Mouse (Mus musculus) lung, embryonic 14.5 days (tissue): Measurements from ENCODE around the gene Nyap1. TPM values are rescaled to one million over a fixed set of nuclear protein-coding genes. Genes with fewer than 3 reads are reported as not detected.
"Not testable (repeated sequence)": the region's sequence is repeated elsewhere in the genome, so short reads cannot be mapped to it uniquely, and the experiment has no call there.

Source experiments
- ATAC-seq: fragments of 200-750 bp; cut with Nextera tagmentation; 2 replicates; pipeline ENCODE4 v1.8.0; 2017; ENCODE audit warnings: mild to moderate bottlenecking, moderate TSS enrichment, moderate library complexity; ENCODE audit not compliant: insufficient read depth
- DNase-seq: peaks from one replicate; pipeline ENCODE4 v3.0.0-alpha.2; 2015
- H3K27ac ChIP-seq: fragments of 300-500 bp; sonication (generic); 2 replicates; pipeline ENCODE4 v1.5.1; 2014; ENCODE audit warnings: low read depth, mild to moderate bottlenecking, moderate library complexity
- H3K27me3 ChIP-seq: fragments of 300-500 bp; sonication (generic); 2 replicates; pipeline ENCODE4 v1.6.1; 2014; ENCODE audit warnings: low read length, control low read depth; ENCODE audit not compliant: insufficient read depth
- H3K36me3 ChIP-seq: fragments of 300-500 bp; sonication (generic); 2 replicates; pipeline ENCODE4 v1.6.1; 2014; ENCODE audit warnings: control low read depth; ENCODE audit not compliant: insufficient read depth
- H3K4me1 ChIP-seq: fragments of 300-500 bp; sonication (generic); 2 replicates; pipeline ENCODE4 v1.6.1; 2014; ENCODE audit warnings: antibody characterized with exemption, control low read depth; ENCODE audit not compliant: insufficient read depth
- H3K4me2 ChIP-seq: fragments of 300-500 bp; sonication (generic); 2 replicates; pipeline ENCODE4 v1.6.1; 2014; ENCODE audit warnings: mild to moderate bottlenecking
- H3K4me3 ChIP-seq: fragments of 300-500 bp; sonication (generic); 2 replicates; pipeline ENCODE4 v1.5.1; 2014; ENCODE audit warnings: low read depth, low read length
- H3K9ac ChIP-seq: fragments of 300-500 bp; sonication (generic); 2 replicates; pipeline ENCODE4 v1.6.1; 2014
- H3K9me3 ChIP-seq: fragments of 300-500 bp; sonication (generic); 2 replicates; pipeline ENCODE4 v1.6.1; 2016; ENCODE audit warnings: low read depth, low read length, control low read depth
- CTCF ChIP-seq: IDR thresholded peaks from 2 replicates; pipeline ENCODE4 v1.5.1; 2016; ENCODE audit warnings: antibody characterized with exemption, low read depth
- WGBS: fragments of 180-500 bp; shearing (Covaris S2); extraction: QIAGEN DNeasy Blood & Tissue Kit; methylation state at CpG from one replicate; pipeline ENCODE4 v1.1.7; 2014; 5-methylcytosine and 5-hydroxymethylcytosine counted together
- polyA plus RNA-seq: library from polyadenylated mRNA; unstranded; fragments of >200 nt; fragmentation: Nextera tagmentation; extraction: Ambion mirVana; gene quantifications from 2 replicates; pipeline ENCODE4 v1.2.1, GENCODE M21; 2014

The Nyap1 gene
- polyA plus RNA-seq, 1 experiment from 2014 or later, result 0.93 TPM

DNA sequence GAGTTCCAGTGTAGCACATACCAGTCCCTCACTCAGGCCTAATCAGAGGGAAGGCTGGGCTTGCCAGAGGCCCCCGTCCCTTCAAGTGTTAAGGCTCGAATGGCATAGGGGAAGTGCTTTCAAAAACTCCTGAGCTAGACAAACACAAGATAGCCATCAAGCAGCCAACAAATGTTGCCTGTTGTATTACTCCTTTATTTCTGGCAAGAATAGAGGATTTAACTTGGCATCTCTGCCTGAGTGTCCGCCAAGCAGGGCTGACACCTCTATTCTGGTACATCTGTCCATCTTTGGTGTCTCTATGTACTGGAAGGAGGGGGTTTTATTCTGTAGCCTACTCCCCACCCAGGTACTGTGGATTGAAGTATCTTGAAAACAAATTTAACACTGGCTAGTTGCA, 14.7 kb upstream of the Nyap1 start:
- ATAC-seq (no peak), DNase-seq (no peak)
- TF ChIP-seq CTCF, result no peak
- no peaks in the 10 kb centered on the region for H3K9me3 ChIP-seq
- 62% methylated on average over 3 of the region's 3 CpGs for WGBS
- no peak overlapping the region for H3K9ac ChIP-seq
- H3K36me3 ChIP-seq, result peaks cover 81% of the 10 kb centered on the region
- H3K27ac ChIP-seq, result no peak overlapping the region
- no peaks in the 10 kb centered on the region for H3K27me3 ChIP-seq
- H3K4me1 ChIP-seq, result no peaks in the 10 kb centered on the region
- H3K4me3 ChIP-seq, result no peak overlapping the region
- no peak overlapping the region for H3K4me2 ChIP-seq

GRCm38 (mm10) chr5:137755425-137755824, 14.0 kb upstream of the Nyap1 start:
- WGBS, result 81% methylated on average over 5 of the region's 5 CpGs
- Histone ChIP-seq H3K27me3 (no peaks in the 10 kb centered on the region), H3K27ac (no peak overlapping the region), H3K9ac (no peak overlapping the region), H3K4me3 (no peak overlapping the region), H3K4me1 (no peaks in the 10 kb centered on the region), H3K4me2 (no peak overlapping the region), H3K36me3 (peaks cover 87% of the 10 kb centered on the region), H3K9me3 (no peaks in the 10 kb centered on the region)
- no peak for TF ChIP-seq CTCF
- no peak for DNase-seq
- no peak for ATAC-seq

GRCm38 (mm10) chr5:137753111-137753832, 11.9 kb upstream of the Nyap1 start:
- H3K4me3 ChIP-seq, result no peak overlapping the region
- no peaks in the 10 kb centered on the region for H3K9me3 ChIP-seq
- H3K9ac ChIP-seq, result no peak overlapping the region
- no peak for ATAC-seq
- WGBS, result 67% methylated on average over 13 of the region's 13 CpGs
- peaks cover 3% of the 10 kb centered on the region; the same call in 1 of the 2 replicates for H3K4me1 ChIP-seq
- TF ChIP-seq CTCF, result no peak
- H3K36me3 ChIP-seq, result peaks cover 75% of the 10 kb centered on the region
- no peaks in the 10 kb centered on the region for H3K27me3 ChIP-seq
- DNase-seq, result no peak
- H3K4me2 ChIP-seq, result no peak overlapping the region
- H3K27ac ChIP-seq, result no peak overlapping the region; the same call in 1 of the 2 replicates

DNA sequence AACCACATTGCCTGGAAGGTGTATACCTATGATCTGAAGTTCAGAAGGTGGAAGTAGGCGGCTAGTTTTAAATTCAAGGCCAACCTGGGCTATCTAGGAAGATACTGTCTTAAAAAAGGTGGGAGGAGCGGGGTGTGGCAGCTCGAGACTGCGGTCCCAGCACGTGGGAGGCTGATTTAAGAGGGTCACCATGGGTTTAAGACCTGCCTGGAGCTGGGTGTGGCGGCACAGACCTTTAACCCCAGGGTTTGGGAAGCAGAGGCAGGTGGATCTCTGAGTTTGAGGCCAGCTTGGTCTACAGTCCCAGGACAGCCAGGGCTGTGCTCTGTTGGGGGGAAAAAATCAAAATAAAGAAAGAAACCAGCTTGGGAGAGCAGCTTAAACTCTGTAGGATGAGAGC, 10.6 kb upstream of the Nyap1 start:
- no peak for ATAC-seq
- Histone ChIP-seq H3K9ac (no peak overlapping the region), H3K4me1 (peaks cover 3% of the 10 kb centered on the region; the same call in 1 of the 2 replicates), H3K36me3 (peaks cover 65% of the 10 kb centered on the region), H3K27ac (no peak overlapping the region), H3K4me3 (no peak overlapping the region), H3K9me3 (no peaks in the 10 kb centered on the region), H3K4me2 (no peak overlapping the region), H3K27me3 (no peaks in the 10 kb centered on the region)
- WGBS, result 86% methylated on average over 6 of the region's 6 CpGs
- no peak for TF ChIP-seq CTCF
- DNase-seq, result no peak

DNA sequence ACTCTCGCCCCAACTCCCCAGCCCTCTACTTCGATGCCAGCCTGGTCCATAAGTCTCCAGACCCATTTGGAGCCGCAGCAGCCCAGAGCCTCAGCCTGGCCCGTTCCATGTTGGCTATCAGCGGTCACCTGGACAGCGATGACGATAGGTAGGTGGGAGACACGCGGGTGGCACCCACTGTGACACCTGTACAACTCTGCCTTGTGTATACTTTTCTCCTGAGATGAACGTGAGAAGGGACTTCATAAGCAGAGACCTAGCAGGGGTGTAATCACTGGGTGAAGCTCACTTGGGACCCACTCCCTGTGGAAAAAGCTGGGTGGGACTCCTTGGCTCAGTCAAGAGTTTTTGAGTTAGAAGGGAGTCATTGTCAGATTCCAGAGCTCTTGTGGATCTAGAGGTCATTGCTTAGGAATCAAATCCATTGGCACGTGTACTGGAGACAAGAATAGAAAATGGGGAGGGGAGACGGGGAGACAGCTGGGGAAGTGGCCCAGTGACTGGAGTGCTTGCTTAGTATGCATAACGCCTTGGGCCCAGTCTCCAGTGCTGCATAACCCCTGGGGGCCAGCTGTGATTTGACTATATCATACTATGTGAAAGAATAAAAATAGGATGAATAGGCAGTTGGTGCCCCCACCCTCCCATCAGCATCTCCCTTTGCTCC, 9.9 kb upstream of the Nyap1 start:
- no peak for TF ChIP-seq CTCF
- Histone ChIP-seq H3K4me1 (peaks cover 3% of the 10 kb centered on the region; the same call in 1 of the 2 replicates), H3K9me3 (no peaks in the 10 kb centered on the region), H3K27me3 (no peaks in the 10 kb centered on the region), H3K27ac (no peak overlapping the region), H3K4me3 (no peak overlapping the region), H3K4me2 (no peak overlapping the region), H3K9ac (no peak overlapping the region), H3K36me3 (peaks cover 60% of the 10 kb centered on the region)
- WGBS, result 89% methylated on average over 13 of the region's 13 CpGs
- ATAC-seq (no peak), DNase-seq (no peak)

DNA sequence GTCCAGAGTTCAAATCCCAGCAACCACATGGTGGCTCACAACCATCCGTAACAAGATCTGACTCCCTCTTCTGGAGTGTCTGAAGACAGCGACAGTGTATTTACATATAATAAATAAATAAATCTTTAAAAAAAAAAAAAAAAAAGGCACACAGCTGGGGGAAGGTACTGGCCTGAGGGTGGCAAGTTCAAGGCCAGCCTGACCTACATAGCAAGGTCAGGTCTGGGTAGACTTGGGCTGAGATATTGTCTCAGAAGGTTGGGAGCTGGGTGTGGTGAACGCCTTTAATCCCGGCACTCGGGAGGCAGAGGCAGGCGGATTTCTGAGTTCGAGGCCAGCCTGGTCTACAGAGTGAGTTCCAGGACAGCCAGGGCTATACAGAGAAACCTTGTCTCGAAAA, 8.8 kb upstream of the Nyap1 start:
- H3K4me3 ChIP-seq, H3K4me1 ChIP-seq, H3K27ac ChIP-seq, ATAC-seq, H3K27me3 ChIP-seq, H3K9ac ChIP-seq, H3K4me2 ChIP-seq, DNase-seq, H3K9me3 ChIP-seq: not testable (repeated sequence)
- 93% methylated on average over 6 of the region's 8 CpGs for WGBS
- peaks cover 49% of the 10 kb centered on the region for H3K36me3 ChIP-seq

DNA sequence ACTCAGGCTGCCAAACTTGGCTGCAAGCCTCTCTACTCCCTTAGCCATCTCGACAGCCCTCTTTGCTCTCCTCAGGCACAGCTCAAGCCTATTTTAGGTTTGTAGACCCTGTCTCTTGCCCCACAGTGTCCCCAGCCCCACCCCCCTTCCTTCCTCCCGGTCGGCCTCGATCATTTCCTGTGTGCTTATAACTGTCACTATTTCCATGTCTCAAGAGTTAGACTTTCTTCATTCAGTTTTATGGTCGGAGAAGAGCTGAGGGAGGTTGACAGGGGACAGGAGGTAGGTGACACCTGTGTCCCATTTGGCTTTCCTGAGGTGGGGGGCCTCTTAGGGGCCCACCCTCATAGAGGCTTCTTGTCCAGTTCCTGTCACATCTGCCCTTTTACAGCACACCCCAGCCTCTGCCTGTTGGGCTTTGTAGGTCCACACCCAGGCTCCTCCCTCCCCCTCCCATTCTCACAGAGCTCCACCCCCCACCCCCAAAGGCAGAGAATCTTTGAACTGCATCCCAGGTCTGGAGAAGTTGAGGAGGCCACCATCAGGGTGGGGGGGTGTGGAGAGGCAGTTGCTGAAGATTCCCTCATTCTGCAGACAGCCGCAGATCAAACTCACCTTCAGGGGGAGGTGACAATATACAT, 7.9 kb upstream of the Nyap1 start:
- Histone ChIP-seq H3K4me2 (peak overlapping the region; percentile 100), H3K9ac (0 out of 2 replicates have a peak overlapping the region, but pooled peaks have one; percentile 5), H3K27me3 (no peaks in the 10 kb centered on the region), H3K4me3 (peak overlapping the region; percentile 76), H3K4me1 (peaks cover 3% of the 10 kb centered on the region; the same call in 1 of the 2 replicates), H3K27ac (0 out of 2 replicates have a peak overlapping the region, but pooled peaks have one; percentile 13), H3K9me3 (no peaks in the 10 kb centered on the region), H3K36me3 (peaks cover 43% of the 10 kb centered on the region)
- 33% methylated on average over 6 of the region's 6 CpGs for WGBS
- no peak for DNase-seq
- no peak for TF ChIP-seq CTCF
- no peak for ATAC-seq
